Mouse (Mus musculus) monocyte, adult 5-6 weeks (primary cell): Measurements from ENCODE around the gene Ikzf4. TPM values are rescaled to one million over a fixed set of nuclear protein-coding genes. Genes with fewer than 3 reads are reported as not detected.

Experiments used
- ATAC-seq: fragments of 153-309, 156-312 bp; replicated peaks from 2 replicates; pipeline ENCODE4 v1.8.0; 2017; ENCODE audit warnings: mild to moderate bottlenecking; ENCODE audit not compliant: low TSS enrichment, insufficient number of reproducible peaks, severe bottlenecking, poor library complexity, low FRiP score
- total RNA-seq: library from RNA; stranded (forward); fragments of 200-1000, 200-491, 200-594 nt; gene quantifications from 3 replicates; pipeline ENCODE4 v1.2.3, GENCODE M21; 2017

Ikzf4 gene
- total RNA-seq, 1 experiment from 2014 or later, result not detected

DNA sequence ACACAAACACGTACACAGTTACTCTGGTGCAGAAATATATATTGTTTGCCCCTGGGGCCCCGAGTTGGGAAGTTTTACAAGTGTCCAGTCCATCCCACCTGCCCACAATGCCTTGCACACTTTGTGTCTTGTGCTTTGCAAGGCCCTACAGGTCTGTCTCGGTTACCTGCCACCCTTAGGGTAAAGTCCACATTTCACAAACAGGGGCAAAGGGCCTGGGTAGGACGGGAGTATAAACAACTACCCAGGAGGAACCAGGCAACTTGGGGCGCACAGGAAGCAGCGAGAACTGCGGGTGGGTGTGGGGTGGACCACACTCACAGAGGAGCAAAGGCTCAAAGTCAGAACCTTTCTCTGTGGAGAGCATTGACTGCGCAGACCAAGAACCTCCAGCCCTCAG, 58.1 kb downstream of the Ikzf4 start:
- no peak for ATAC-seq

DNA sequence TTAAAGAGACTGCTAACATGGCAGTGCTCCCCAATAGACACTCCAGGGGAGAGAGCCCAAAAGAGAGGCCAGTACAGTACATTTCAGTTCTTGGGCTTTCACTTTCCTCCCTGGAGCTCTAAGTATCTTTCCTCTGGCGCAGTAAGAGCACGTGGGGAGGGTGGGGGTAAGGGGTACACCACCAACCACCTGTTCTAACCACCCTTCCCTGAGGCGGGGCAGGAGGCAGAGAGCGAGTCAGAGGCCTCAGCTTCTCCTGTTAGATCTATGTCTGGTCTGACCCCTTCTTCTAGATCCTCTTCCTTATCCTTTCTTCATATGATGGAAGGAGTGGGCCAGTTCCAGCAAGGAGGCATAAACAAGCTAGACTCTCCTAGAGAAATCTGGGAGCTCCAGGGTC, 58.7 kb downstream of the Ikzf4 start:
- no peak for ATAC-seq

DNA sequence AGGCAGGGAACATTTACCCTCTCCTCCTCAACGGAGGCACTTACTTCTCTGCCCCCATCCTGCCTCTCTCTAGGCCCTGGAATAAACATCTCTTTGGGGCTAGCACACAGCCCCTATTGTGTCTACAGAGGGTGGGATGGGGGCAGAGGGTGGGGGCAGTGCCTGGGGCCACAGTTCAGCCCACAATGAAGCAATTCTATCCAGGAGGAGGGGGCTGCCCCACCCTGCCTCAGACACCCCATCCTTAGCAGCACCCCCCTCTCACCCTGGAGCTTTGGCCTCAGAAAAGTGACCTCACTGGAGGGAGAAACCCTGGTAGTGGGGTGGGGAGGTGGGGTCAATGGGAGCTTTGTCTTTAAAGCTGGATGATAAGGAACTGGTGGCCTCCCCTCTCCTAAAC, 59.2 kb downstream of the Ikzf4 start:
- ATAC-seq, result no peak

DNA sequence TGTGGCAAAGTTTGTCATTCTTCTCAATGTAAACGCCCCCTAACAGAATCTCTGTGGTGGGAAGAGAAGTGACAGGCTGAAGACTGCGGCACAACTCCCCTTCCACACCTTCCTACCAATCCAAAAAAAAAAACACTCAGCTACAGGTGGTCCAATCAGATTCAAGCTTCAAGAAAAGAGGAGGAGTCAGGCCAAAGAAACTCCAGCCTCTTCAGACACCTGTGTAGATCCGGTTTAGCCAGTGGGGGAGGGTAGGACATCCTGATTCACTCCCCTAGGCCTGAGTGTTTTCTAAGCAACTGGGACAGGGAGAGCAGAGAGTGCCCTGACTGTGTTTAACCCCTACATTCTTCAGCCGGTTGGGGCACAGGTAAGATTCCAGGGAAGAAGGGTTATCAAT, 61.4 kb downstream of the Ikzf4 start:
- ATAC-seq, result no peak

DNA sequence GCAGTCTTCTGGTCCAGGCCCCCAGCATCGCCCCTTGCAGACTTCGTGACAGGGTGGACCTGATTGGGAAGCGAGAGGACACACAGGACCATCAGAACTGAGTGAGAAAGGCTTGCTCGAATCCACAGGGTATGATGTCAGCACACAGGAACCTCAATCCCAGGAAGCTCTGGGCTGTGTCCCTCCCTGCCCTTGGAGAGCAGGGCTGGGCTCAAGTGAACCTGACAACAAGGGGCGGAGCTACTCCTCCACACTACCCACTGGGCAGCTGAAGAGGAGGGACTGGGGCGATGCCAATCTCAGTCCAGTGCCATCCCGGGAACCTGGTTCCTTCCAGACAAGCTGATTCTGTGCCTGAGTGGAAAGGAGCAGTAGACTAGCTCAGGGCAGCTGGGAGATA, 62.1 kb downstream of the Ikzf4 start:
- ATAC-seq, result no peak

Other genes starting within 250 kb of the Ikzf4 start
- not detected in 3 replicates for gene Slc39a5, start 244.8 kb downstream of the Ikzf4 start, total RNA-seq
- 34.6 to 49.4 TPM (median 44.2 TPM) in 3 replicates for gene Nabp2, start 234.5 kb downstream of the Ikzf4 start, total RNA-seq
- 16.2 to 36.8 TPM (median 28.3 TPM) in 3 replicates for gene Rnf41, start 234.3 kb downstream of the Ikzf4 start, total RNA-seq
- 53.3 to 103 TPM (median 61.2 TPM) in 3 replicates for gene Smarcc2, start 186.7 kb downstream of the Ikzf4 start, total RNA-seq
- 2,131 to 2,768 TPM (median 2,315 TPM) in 3 replicates for gene Myl6, start 151.8 kb downstream of the Ikzf4 start, total RNA-seq
- not detected in 3 replicates for gene Myl6b, start 147.3 kb downstream of the Ikzf4 start, total RNA-seq
- gene Esyt1, start 120.1 kb downstream of the Ikzf4 start, total RNA-seq, result 135 to 345 TPM (median 157 TPM) in 3 replicates
- 16.1 to 26.5 TPM (median 19.1 TPM) in 3 replicates for gene Zc3h10, start 98.2 kb downstream of the Ikzf4 start, total RNA-seq
- 2,103 to 2,260 TPM (median 2,168 TPM) in 3 replicates for gene Rpl41, start 96.7 kb downstream of the Ikzf4 start, total RNA-seq
- 37.2 to 74.1 TPM (median 47.8 TPM) in 3 replicates for gene Pa2g4, start 80.0 kb downstream of the Ikzf4 start, total RNA-seq
- gene Erbb3, start 56.3 kb downstream of the Ikzf4 start, total RNA-seq, result 1.4 to 3.3 TPM (median 2.8 TPM) in 3 replicates
- gene Rps26, start 19.2 kb downstream of the Ikzf4 start, total RNA-seq, result 224 to 301 TPM (median 295 TPM) in 3 replicates
- gene Suox, start 28.1 kb upstream of the Ikzf4 start, total RNA-seq, result 4.6 to 10.7 TPM (median 6.1 TPM) in 3 replicates
- gene Rab5b, start 50.3 kb upstream of the Ikzf4 start, total RNA-seq, result 64.1 to 81.0 TPM (median 72.7 TPM) in 3 replicates
- not detected in 3 replicates for gene Pmel, start 58.2 kb upstream of the Ikzf4 start, total RNA-seq
- 14.5 to 21.4 TPM (median 19.5 TPM) in 3 replicates for gene Cdk2, start 59.0 kb upstream of the Ikzf4 start, total RNA-seq
- 68.7 to 107 TPM (median 86.0 TPM) in 3 replicates for gene Dgka, start 98.9 kb upstream of the Ikzf4 start, total RNA-seq
- gene Pym1, start 101.9 kb upstream of the Ikzf4 start, total RNA-seq, result 30.7 to 38.7 TPM (median 34.9 TPM) in 3 replicates
- gene Mmp19, start 144.9 kb upstream of the Ikzf4 start, total RNA-seq, result 0.53 to 10.5 TPM (median 2.5 TPM) in 3 replicates
- gene Dnajc14, start 158.1 kb upstream of the Ikzf4 start, total RNA-seq, result 73.0 to 91.5 TPM (median 73.5 TPM) in 3 replicates
- 1.1 to 2.5 TPM (median 2.0 TPM) in 3 replicates for gene Tmem198b, start 158.4 kb upstream of the Ikzf4 start, total RNA-seq
- gene Sarnp, start 171.3 kb upstream of the Ikzf4 start, total RNA-seq, result 151 to 244 TPM (median 182 TPM) in 3 replicates
- 72.1 to 86.7 TPM (median 76.6 TPM) in 3 replicates for gene Ormdl2, start 175.7 kb upstream of the Ikzf4 start, total RNA-seq
- 0.57 to 3.8 TPM (median 1.8 TPM) in 3 replicates for gene Gdf11, start 245.7 kb upstream of the Ikzf4 start, total RNA-seq